Mouse (Mus musculus) cerebellum, adult 2 months (tissue): ENCODE data around the gene Spata2l.

Experiments
- CTCF ChIP-seq: fragments of 200-500 bp; IDR thresholded peaks from 2 replicates; pipeline ENCODE4 v1.5.1; 2011; ENCODE audit warnings: low read depth, mild to moderate bottlenecking, control low read depth, low read length, moderate library complexity, borderline replicate concordance; ENCODE audit not compliant: insufficient read depth
- POLR2A ChIP-seq: fragments of 200-500 bp; IDR thresholded peaks from 2 replicates; pipeline ENCODE4 v1.6.1; 2011; ENCODE audit warnings: low read length, control low read depth, borderline replicate concordance; ENCODE audit not compliant: insufficient read depth

GRCm38 (mm10) chr8:123284493-123284892 lies 48.5 kb upstream of the Spata2l start:
- TF ChIP-seq CTCF (no peak), POLR2A (no peak)
